Comparison of ENCODE assay signal across 8 mouse cellular contexts in genomic region chr19:15947237-15947636, GRCm38 (mm10). TPM values are rescaled to one million over a fixed set of nuclear protein-coding genes. Genes with fewer than 3 reads are reported as not detected.
DNase-seq lines count a peak whose midpoint lies in the region; ATAC-seq and TF ChIP-seq lines count a peak whose summit lies in the region.

Gene Psat1 (minus strand): TSS chr19:15947337.

- H3K9me3 ChIP-seq in heart, embryonic 11.5 days (replicated peaks; ENCODE audit: control insufficient read depth, low read length): 0 out of 2 replicates have a peak, but pooled peaks cover 2% of the 10 kb centered on the region
- no peaks in the 10 kb centered on the region for H3K9me3 ChIP-seq in E14TG2a.4 (ENCODE audit: low read length)
- H3K9me3 ChIP-seq in midbrain, embryonic 15.5 days: no peaks in the 10 kb centered on the region

- TF ChIP-seq CTCF in E14TG2a.4 (conservative IDR thresholded peaks at IDR 0.05; ENCODE audit: low read length): no peak

- no peak within 1 kb of the TSS for H3K9ac ChIP-seq in heart, embryonic 11.5 days (ENCODE audit: low read depth, low read length)
- no peak within 1 kb of the TSS for H3K9ac ChIP-seq in midbrain, embryonic 15.5 days

- no peak within 1 kb of the TSS for H3K27ac ChIP-seq in heart, embryonic 11.5 days (ENCODE audit: low read depth, low read length)
- H3K27ac ChIP-seq in midbrain, embryonic 15.5 days: no peak within 1 kb of the TSS

- no peak for ATAC-seq in heart, embryonic 11.5 days (replicated peaks; ENCODE audit: insufficient number of reproducible peaks, low FRiP score, low TSS enrichment)
- no peak for ATAC-seq in erythroblast, adult 5-6 weeks (replicated peaks; ENCODE audit: low FRiP score, poor library complexity, severe bottlenecking)
- ATAC-seq in midbrain, embryonic 15.5 days (replicated peaks): no peak
- ATAC-seq in monocyte, adult 5-6 weeks (replicated peaks; ENCODE audit: insufficient number of reproducible peaks, low FRiP score, low TSS enrichment, poor library complexity, severe bottlenecking): no peak

- H3K4me3 ChIP-seq in heart, embryonic 11.5 days (ENCODE audit: low read depth, low read length): no peak within 1 kb of the TSS
- peak within 1 kb of the TSS; percentile 71 for H3K4me3 ChIP-seq in E14TG2a.4 (replicated peaks; ENCODE audit: low read length)
- H3K4me3 ChIP-seq in midbrain, embryonic 15.5 days: no peak within 1 kb of the TSS

- no peak within 1 kb of the TSS for H3K4me2 ChIP-seq in heart, embryonic 11.5 days
- no peak within 1 kb of the TSS for H3K4me2 ChIP-seq in midbrain, embryonic 15.5 days

- no peaks in the 10 kb centered on the region for H3K4me1 ChIP-seq in heart, embryonic 11.5 days (ENCODE audit: control insufficient read depth, insufficient read depth, low read length)
- H3K4me1 ChIP-seq in E14TG2a.4 (replicated peaks; ENCODE audit: low read depth, low read length): peaks cover 64% of the 10 kb centered on the region
- H3K4me1 ChIP-seq in midbrain, embryonic 15.5 days: no peaks in the 10 kb centered on the region

- 73% methylated on average over 7 of the region's 7 CpGs for WGBS in heart, embryonic 11.5 days (ENCODE audit: insufficient replicate concordance)
- 90% methylated on average over 7 of the region's 7 CpGs for WGBS in midbrain, embryonic 15.5 days

- no peaks in the 10 kb centered on the region for H3K36me3 ChIP-seq in heart, embryonic 11.5 days (ENCODE audit: control insufficient read depth, insufficient read depth, low read length)
- H3K36me3 ChIP-seq in E14TG2a.4 (ENCODE audit: insufficient read depth, low read length): no peaks in the 10 kb centered on the region
- no peaks in the 10 kb centered on the region for H3K36me3 ChIP-seq in midbrain, embryonic 15.5 days (replicated peaks)

- intact Hi-C loops in heart, postnatal 36 days (cut with DNase I): no loop called here

- DNase-seq in heart, postnatal 36 days: no peak
- no peak for DNase-seq in layer of hippocampus, postnatal 14 days (ENCODE audit: low spot score in 2 of 2)
- no peak for DNase-seq in frontal cortex, postnatal 10 days (ENCODE audit: low spot score in 2 of 2)

- no peaks in the 10 kb centered on the region for H3K27me3 ChIP-seq in heart, embryonic 11.5 days (ENCODE audit: control insufficient read depth, insufficient read depth, low read length)
- no peaks in the 10 kb centered on the region for H3K27me3 ChIP-seq in E14TG2a.4 (ENCODE audit: insufficient read depth, low read length)
- no peaks in the 10 kb centered on the region for H3K27me3 ChIP-seq in midbrain, embryonic 15.5 days (replicated peaks)

RNA-seq across cellular contexts. Expression of gene Psat1, which starts in this region (rescaled TPM):
- 47.2 and 52.8 TPM in 2 replicates for polyA plus RNA-seq in heart, embryonic 11.5 days (2014; fragmentation: Nextera tagmentation; extraction: Ambion mirVana)
- 1 to 10 TPM; 4.2 to 6.2 TPM for total RNA-seq in heart, postnatal 36 days (2021)
- 9.8 and 32.5 TPM in 2 replicates for total RNA-seq in erythroblast, adult 5-6 weeks (2015; ENCODE audit: low replicate concordance)
- total RNA-seq in erythroblast, adult 5-6 weeks (2017; ENCODE audit: low replicate concordance): 13.7 and 25.0 TPM in 2 replicates
- total RNA-seq in layer of hippocampus, postnatal 14 days (2021): 100 to 1,000 TPM; 117 to 123 TPM
- 81.5 and 95.9 TPM in 2 replicates for polyA plus RNA-seq in midbrain, embryonic 15.5 days (2015; fragmentation: Nextera tagmentation; extraction: Ambion mirVana)
- 7.0 to 22.2 TPM (median 20.8 TPM) in 3 replicates for total RNA-seq in monocyte, adult 5-6 weeks (2017)
